Mouse (Mus musculus) retina, embryonic 14.5 days (tissue): Measurements from ENCODE around the gene Syce3.

Experiments used
- DNase-seq: peaks from one replicate; pipeline ENCODE4 v3.0.0-alpha.2; 2015; ENCODE audit warnings: low spot score

Gene Syce3

GRCm38 (mm10) chr15:89373027-89373761, 37.1 kb downstream of the Syce3 start:
- peak; percentile 84 for DNase-seq

- DNase-seq = no peak
Measured at GRCm38 (mm10) chr15:89372536-89372935, 37.8 kb downstream of the Syce3 start.

- DNase-seq = no peak
Measured at GRCm38 (mm10) chr15:89372068-89372467, 38.2 kb downstream of the Syce3 start.

GRCm38 (mm10) chr15:89365141-89365551, 45.2 kb downstream of the Syce3 start:
- no peak for DNase-seq

- DNase-seq = no peak
Measured at GRCm38 (mm10) chr15:89363051-89363450, 47.3 kb downstream of the Syce3 start.

- no peak for DNase-seq
Measured at GRCm38 (mm10) chr15:89358784-89359183, 51.5 kb downstream of the Syce3 start.

GRCm38 (mm10) chr15:89356372-89356771, 53.9 kb downstream of the Syce3 start:
- DNase-seq = peak; percentile 91

GRCm38 (mm10) chr15:89355241-89356187, 54.8 kb downstream of the Syce3 start, which contains the start of the genes Lmf2 and Ncaph2:
Gene Lmf2, minus strand, starts transcription at chr15:89355659.
Gene Ncaph2, plus strand, starts transcription at chr15:89355719.
- DNase-seq = peak; percentile 98

- no peak for DNase-seq
Measured at GRCm38 (mm10) chr15:89354455-89354854, 55.8 kb downstream of the Syce3 start.

GRCm38 (mm10) chr15:89353837-89354236, 56.5 kb downstream of the Syce3 start:
- no peak for DNase-seq

- no peak for DNase-seq
Measured at GRCm38 (mm10) chr15:89352795-89353194, 57.5 kb downstream of the Syce3 start.

GRCm38 (mm10) chr15:89352054-89352453, 58.2 kb downstream of the Syce3 start:
- no peak for DNase-seq

GRCm38 (mm10) chr15:89351302-89351701, 59.0 kb downstream of the Syce3 start:
- DNase-seq = no peak

GRCm38 (mm10) chr15:89350447-89350846, 59.9 kb downstream of the Syce3 start:
- DNase-seq = no peak

GRCm38 (mm10) chr15:89343325-89343724, 67.0 kb downstream of the Syce3 start:
- DNase-seq = no peak

GRCm38 (mm10) chr15:89341678-89342077, 68.6 kb downstream of the Syce3 start:
- no peak for DNase-seq
